Mouse (Mus musculus): ENCODE measurements around the gene Xpo6. TPM values are rescaled to one million over a fixed set of nuclear protein-coding genes. Genes with fewer than 3 reads are reported as not detected.

The Xpo6 gene
- polyA plus RNA-seq, 1 experiment from 2014 or later: 51.0 TPM

DNA sequence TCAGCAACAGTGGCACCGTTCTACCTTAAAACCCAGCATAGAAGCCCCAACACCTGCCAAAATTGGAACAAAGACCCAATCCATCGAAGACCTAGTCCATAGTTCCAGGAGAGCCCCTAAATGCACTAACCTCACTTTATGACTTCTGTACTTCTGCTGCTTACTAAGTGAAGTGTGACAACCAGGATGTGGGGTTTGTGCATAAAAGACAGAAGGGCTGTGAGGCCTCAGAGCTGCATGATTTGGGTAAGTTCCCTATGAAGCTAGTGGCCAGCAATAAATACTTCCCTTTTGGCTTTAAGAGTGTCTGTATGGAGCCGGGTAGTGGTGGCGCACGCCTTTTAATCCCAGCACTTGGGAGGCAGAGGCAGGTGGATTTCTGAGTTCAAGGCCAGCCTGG, 10.6 kb upstream of the Xpo6 start:
- H3K9ac ChIP-seq (ENCODE audit: low read depth, low read length): no peak overlapping the region
- no peaks in the 10 kb centered on the region for H3K9me3 ChIP-seq (replicated peaks; ENCODE audit: control insufficient read depth, low read length, poor library complexity, severe bottlenecking)
- H3K4me2 ChIP-seq (ENCODE audit: low read length): no peak overlapping the region
- H3K27me3 ChIP-seq (ENCODE audit: control insufficient read depth, insufficient read depth, low read depth, low read length): no peaks in the 10 kb centered on the region
- H3K4me3 ChIP-seq (ENCODE audit: low read depth, low read length): no peak overlapping the region
- H3K36me3 ChIP-seq (ENCODE audit: control insufficient read depth, insufficient read depth, low read length): no peaks in the 10 kb centered on the region
- no peaks in the 10 kb centered on the region for H3K4me1 ChIP-seq (ENCODE audit: control insufficient read depth, insufficient read depth, low read length)
- no peak overlapping the region for H3K27ac ChIP-seq (ENCODE audit: low read length)
- ATAC-seq: no peak
- 91% methylated on average over 5 of the region's 5 CpGs for WGBS

DNA sequence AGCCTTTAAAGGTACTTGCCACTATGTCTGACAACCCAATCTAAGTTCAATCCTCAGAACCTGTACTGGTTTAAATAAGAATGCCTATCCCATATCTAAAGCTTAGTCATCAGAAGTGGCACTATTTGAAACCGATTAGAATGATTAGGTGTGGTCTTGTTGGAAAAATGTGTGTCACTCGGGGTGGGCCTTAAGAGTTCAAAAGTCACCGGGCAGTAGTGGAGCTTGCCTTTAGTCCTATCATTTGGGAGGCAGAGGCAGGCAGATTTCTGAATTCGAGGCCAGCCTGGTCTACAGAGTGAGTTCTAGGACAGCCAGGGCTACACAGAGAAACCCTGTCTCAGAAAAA, 670 bp upstream of the Xpo6 start:
- Histone ChIP-seq H3K9ac (ENCODE audit: low read depth, low read length) (no peak overlapping the region; the same call in 1 of the 2 replicates), H3K4me2 (ENCODE audit: low read length) (peak overlapping the region; percentile 87), H3K27me3 (ENCODE audit: control insufficient read depth, insufficient read depth, low read depth, low read length) (no peaks in the 10 kb centered on the region), H3K9me3 (replicated peaks; ENCODE audit: control insufficient read depth, low read length, poor library complexity, severe bottlenecking) (no peaks in the 10 kb centered on the region), H3K36me3 (ENCODE audit: control insufficient read depth, insufficient read depth, low read length) (no peaks in the 10 kb centered on the region), H3K4me1 (ENCODE audit: control insufficient read depth, insufficient read depth, low read length) (peaks cover 25% of the 10 kb centered on the region), H3K27ac (ENCODE audit: low read length) (peak overlapping the region; percentile 89), H3K4me3 (ENCODE audit: low read depth, low read length) (peak overlapping the region; percentile 94)
- no peak for ATAC-seq
- 97% methylated on average over 4 of the region's 4 CpGs for WGBS

DNA sequence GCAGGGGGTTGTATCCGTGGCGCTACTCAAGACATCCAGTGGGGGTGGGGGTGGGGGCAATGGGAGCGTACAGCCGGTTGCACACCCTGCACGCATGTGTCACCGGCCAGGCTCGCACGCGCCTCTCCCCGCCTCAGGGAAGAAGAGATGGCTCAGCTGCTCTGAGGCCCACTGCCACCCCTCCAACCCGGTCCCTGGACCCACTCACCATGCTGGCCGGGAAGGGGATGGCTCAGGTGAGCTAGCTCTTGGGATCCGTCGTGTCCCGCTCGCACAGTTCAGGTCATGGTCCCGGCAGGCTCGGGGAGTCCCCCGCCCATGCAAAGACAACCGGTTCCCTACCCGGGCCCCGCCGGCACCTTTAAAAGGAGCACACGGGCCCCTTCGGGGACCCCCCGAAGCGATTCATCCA, 604 bp downstream of the Xpo6 start:
- 0% methylated on average over 25 of the region's 27 CpGs for WGBS
- peak overlapping the region; percentile 87 for H3K4me2 ChIP-seq (ENCODE audit: low read length)

DNA sequence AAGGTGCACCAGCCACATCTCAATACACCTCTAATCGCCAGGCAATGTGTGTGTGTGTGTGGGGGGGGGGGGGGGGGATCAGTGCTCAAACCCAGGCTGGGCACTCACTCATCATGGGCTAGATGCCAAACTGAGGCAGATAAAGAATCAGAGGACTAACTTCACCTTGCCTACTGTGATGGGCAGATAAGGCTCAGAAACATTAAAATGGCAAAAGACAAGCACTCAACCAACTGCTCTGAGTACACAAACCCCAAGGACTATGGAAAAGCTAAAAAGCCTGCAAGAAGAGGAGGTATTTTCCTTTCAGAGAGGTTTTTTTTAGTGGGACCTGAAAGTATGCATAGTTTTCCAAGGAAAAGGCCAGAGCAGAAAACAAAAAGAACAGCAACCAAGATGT, 1.4 kb downstream of the Xpo6 start:
- H3K9me3 ChIP-seq (replicated peaks; ENCODE audit: control insufficient read depth, low read length, poor library complexity, severe bottlenecking): no peaks in the 10 kb centered on the region
- H3K27me3 ChIP-seq (ENCODE audit: control insufficient read depth, insufficient read depth, low read depth, low read length): no peaks in the 10 kb centered on the region
- peaks cover 29% of the 10 kb centered on the region for H3K4me1 ChIP-seq (ENCODE audit: control insufficient read depth, insufficient read depth, low read length)
- WGBS: 0% methylated on average over 1 of the region's 1 CpGs
- H3K4me2 ChIP-seq (ENCODE audit: low read length): peak overlapping the region; percentile 87
- H3K36me3 ChIP-seq (ENCODE audit: control insufficient read depth, insufficient read depth, low read length): no peaks in the 10 kb centered on the region
- peak overlapping the region; percentile 94 for H3K4me3 ChIP-seq (ENCODE audit: low read depth, low read length)
- peak overlapping the region; percentile 98 for H3K9ac ChIP-seq (ENCODE audit: low read depth, low read length)
- no peak overlapping the region for H3K27ac ChIP-seq (ENCODE audit: low read length)
- no peak for ATAC-seq

More for the DNA sequence above, 604 bp downstream of the Xpo6 start:
- peak overlapping the region; percentile 98 for H3K9ac ChIP-seq (ENCODE audit: low read depth, low read length)
- no peaks in the 10 kb centered on the region for H3K27me3 ChIP-seq (ENCODE audit: control insufficient read depth, insufficient read depth, low read depth, low read length)
- H3K4me1 ChIP-seq (ENCODE audit: control insufficient read depth, insufficient read depth, low read length): peaks cover 29% of the 10 kb centered on the region
- no peaks in the 10 kb centered on the region for H3K36me3 ChIP-seq (ENCODE audit: control insufficient read depth, insufficient read depth, low read length)
- ATAC-seq: peak; percentile 78
- peak overlapping the region; percentile 89 for H3K27ac ChIP-seq (ENCODE audit: low read length)
- H3K9me3 ChIP-seq (replicated peaks; ENCODE audit: control insufficient read depth, low read length, poor library complexity, severe bottlenecking): no peaks in the 10 kb centered on the region
- peak overlapping the region; percentile 94 for H3K4me3 ChIP-seq (ENCODE audit: low read depth, low read length)

DNA sequence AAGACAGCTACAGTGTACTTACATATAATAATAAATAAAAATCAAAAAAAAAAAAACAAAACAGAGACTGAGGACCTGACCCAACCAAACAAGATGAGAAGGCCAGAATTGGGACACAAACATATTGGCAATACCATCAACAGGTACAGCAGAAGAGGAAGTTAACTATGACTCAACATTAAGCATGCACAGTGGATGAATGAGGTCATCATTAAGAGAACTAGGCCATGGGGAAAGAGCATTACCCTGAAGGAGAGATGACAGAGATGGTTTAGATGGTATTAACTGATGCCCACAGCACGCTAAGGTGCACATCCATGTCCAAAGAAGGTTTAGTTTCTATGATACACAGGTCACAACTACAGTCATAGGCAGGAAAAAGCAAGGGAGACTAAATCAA, 6.1 kb downstream of the Xpo6 start:
- no peak overlapping the region for H3K27ac ChIP-seq (ENCODE audit: low read length)
- no peak for ATAC-seq
- no peaks in the 10 kb centered on the region for H3K27me3 ChIP-seq (ENCODE audit: control insufficient read depth, insufficient read depth, low read depth, low read length)
- no peak overlapping the region for H3K9ac ChIP-seq (ENCODE audit: low read depth, low read length)
- H3K36me3 ChIP-seq (ENCODE audit: control insufficient read depth, insufficient read depth, low read length): no peaks in the 10 kb centered on the region
- WGBS: 97% methylated on average over 1 of the region's 1 CpGs
- no peaks in the 10 kb centered on the region for H3K9me3 ChIP-seq (replicated peaks; ENCODE audit: control insufficient read depth, low read length, poor library complexity, severe bottlenecking)
- no peak overlapping the region for H3K4me3 ChIP-seq (ENCODE audit: low read depth, low read length)
- peaks cover 29% of the 10 kb centered on the region for H3K4me1 ChIP-seq (ENCODE audit: control insufficient read depth, insufficient read depth, low read length)
- H3K4me2 ChIP-seq (ENCODE audit: low read length): no peak overlapping the region

DNA sequence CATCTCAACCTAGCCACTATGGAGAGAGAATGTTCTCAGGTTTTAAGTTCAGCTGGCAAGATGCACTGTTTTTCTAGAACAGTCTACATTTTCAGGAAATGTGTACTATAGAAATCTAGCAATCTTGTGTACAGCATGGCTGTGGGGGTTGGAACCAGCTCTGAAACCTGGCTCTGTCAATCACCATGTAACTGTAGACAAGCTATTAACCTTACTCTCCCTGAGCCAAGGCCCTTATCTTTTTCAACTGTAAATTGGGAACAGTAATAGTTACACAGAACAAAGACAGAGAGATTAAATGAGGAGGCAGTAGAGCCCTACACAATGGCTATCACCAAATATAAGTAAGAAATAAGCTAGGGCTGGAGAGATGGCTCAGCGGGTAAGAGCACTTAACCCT, 8.8 kb downstream of the Xpo6 start:
- 88% methylated on average over 1 of the region's 1 CpGs for WGBS
- ATAC-seq: no peak
- H3K36me3 ChIP-seq (ENCODE audit: control insufficient read depth, insufficient read depth, low read length): no peaks in the 10 kb centered on the region
- H3K4me3 ChIP-seq (ENCODE audit: low read depth, low read length): no peak overlapping the region
- H3K9me3 ChIP-seq (replicated peaks; ENCODE audit: control insufficient read depth, low read length, poor library complexity, severe bottlenecking): no peaks in the 10 kb centered on the region
- no peak overlapping the region for H3K9ac ChIP-seq (ENCODE audit: low read depth, low read length)
- H3K4me2 ChIP-seq (ENCODE audit: low read length): no peak overlapping the region
- no peaks in the 10 kb centered on the region for H3K27me3 ChIP-seq (ENCODE audit: control insufficient read depth, insufficient read depth, low read depth, low read length)
- no peak overlapping the region for H3K27ac ChIP-seq (ENCODE audit: low read length)
- peaks cover 9% of the 10 kb centered on the region; the same call in 1 of the 2 replicates for H3K4me1 ChIP-seq (ENCODE audit: control insufficient read depth, insufficient read depth, low read length)

DNA sequence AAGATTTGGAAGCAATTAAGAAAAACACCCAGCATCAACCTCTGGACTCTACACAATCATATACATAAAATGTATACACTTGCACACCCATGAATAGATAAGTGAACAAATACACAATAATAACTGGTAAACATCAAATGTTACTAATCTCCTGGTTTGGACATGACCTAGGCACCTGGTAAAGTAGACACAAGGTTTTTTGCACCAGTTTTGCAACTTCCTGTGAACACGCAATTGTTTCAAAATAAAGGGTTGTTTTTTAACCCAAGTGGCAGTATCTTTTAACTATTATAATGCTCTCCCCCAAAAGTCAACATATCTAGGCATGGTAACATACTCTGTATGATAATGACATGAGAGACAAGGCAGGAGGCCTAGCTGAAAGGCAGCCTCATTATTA, 10.8 kb downstream of the Xpo6 start:
- Histone ChIP-seq H3K4me3 (ENCODE audit: low read depth, low read length) (no peak overlapping the region), H3K4me2 (ENCODE audit: low read length) (no peak overlapping the region), H3K36me3 (ENCODE audit: control insufficient read depth, insufficient read depth, low read length) (no peaks in the 10 kb centered on the region), H3K27me3 (ENCODE audit: control insufficient read depth, insufficient read depth, low read depth, low read length) (no peaks in the 10 kb centered on the region), H3K9ac (ENCODE audit: low read depth, low read length) (no peak overlapping the region), H3K9me3 (replicated peaks; ENCODE audit: control insufficient read depth, low read length, poor library complexity, severe bottlenecking) (no peaks in the 10 kb centered on the region), H3K27ac (ENCODE audit: low read length) (no peak overlapping the region), H3K4me1 (ENCODE audit: control insufficient read depth, insufficient read depth, low read length) (no peaks in the 10 kb centered on the region; the same call in 1 of the 2 replicates)
- 88% methylated on average over 1 of the region's 1 CpGs for WGBS
- ATAC-seq: no peak

DNA sequence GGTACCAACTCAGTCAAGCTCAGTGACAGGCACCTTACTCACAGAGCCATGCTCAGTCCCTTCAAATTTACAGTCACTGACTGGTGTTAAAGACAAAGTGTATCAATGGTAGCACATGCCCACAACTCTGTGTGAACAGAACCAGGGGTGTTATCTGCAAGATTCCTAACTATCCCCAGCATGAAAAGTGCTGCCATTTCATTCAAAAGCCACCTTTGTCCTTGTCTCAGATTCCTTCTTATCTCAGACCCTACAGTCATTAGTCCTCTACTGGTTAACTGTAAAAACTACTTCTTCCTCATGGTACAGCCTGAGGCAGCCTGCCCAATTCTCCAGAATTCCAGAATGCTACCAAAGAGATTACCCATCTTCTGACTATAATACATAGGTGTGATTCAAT, 14.3 kb downstream of the Xpo6 start:
- no peak overlapping the region for H3K27ac ChIP-seq (ENCODE audit: low read length)
- ATAC-seq: no peak
- H3K9ac ChIP-seq (ENCODE audit: low read depth, low read length): no peak overlapping the region
- peaks cover 6% of the 10 kb centered on the region for H3K4me1 ChIP-seq (ENCODE audit: control insufficient read depth, insufficient read depth, low read length)
- H3K4me3 ChIP-seq (ENCODE audit: low read depth, low read length): no peak overlapping the region
- H3K4me2 ChIP-seq (ENCODE audit: low read length): no peak overlapping the region
- no peaks in the 10 kb centered on the region for H3K9me3 ChIP-seq (replicated peaks; ENCODE audit: control insufficient read depth, low read length, poor library complexity, severe bottlenecking)
- H3K36me3 ChIP-seq (ENCODE audit: control insufficient read depth, insufficient read depth, low read length): no peaks in the 10 kb centered on the region
- no peaks in the 10 kb centered on the region for H3K27me3 ChIP-seq (ENCODE audit: control insufficient read depth, insufficient read depth, low read depth, low read length)

DNA sequence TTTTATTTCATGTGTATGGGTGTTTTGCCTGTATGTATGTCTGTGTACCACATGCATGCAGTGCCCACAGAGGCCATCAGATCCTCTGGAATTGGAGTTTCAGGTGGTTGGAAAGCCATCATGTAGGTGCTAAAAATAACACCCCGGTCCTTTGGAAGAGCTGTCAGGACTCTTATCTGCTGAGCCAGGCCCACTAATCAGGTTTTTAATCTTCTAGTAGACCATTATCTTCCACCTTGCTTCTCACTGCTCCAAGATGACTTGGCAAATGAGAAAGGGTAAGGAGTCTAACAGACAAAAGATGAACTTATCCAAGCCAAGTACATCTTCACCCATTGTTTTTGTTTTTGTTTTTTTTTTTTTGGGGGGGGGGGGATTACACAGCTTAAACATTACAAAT, 16.7 kb downstream of the Xpo6 start:
- Histone ChIP-seq H3K9ac (ENCODE audit: low read depth, low read length) (no peak overlapping the region), H3K9me3 (replicated peaks; ENCODE audit: control insufficient read depth, low read length, poor library complexity, severe bottlenecking) (no peaks in the 10 kb centered on the region), H3K27ac (ENCODE audit: low read length) (no peak overlapping the region), H3K4me1 (ENCODE audit: control insufficient read depth, insufficient read depth, low read length) (peaks cover 13% of the 10 kb centered on the region), H3K27me3 (ENCODE audit: control insufficient read depth, insufficient read depth, low read depth, low read length) (no peaks in the 10 kb centered on the region), H3K36me3 (ENCODE audit: control insufficient read depth, insufficient read depth, low read length) (no peaks in the 10 kb centered on the region), H3K4me2 (ENCODE audit: low read length) (no peak overlapping the region), H3K4me3 (ENCODE audit: low read depth, low read length) (no peak overlapping the region)
- 73% methylated on average over 1 of the region's 1 CpGs for WGBS
- no peak for ATAC-seq

DNA sequence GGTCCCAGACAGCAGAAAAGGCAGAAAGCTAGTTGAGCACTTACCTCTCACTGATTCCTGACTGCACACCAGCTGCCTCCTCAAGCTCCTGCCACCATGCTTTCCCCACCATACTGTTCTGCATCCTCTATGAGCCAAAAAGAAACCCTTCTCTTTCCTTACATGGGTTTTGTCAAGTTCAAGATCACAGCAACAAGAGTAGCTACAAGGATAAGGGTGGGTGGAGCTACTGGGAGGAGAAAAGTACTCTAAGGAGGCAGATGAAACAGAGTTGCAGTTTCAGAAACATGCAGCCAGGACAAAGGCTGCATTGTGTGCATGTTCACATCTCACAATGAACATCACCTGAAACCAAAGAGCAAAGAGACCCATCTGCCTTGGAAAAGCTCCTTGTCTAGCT, 18.8 kb downstream of the Xpo6 start:
- no peak for ATAC-seq
- peaks cover 13% of the 10 kb centered on the region for H3K4me1 ChIP-seq (ENCODE audit: control insufficient read depth, insufficient read depth, low read length)

More for the DNA sequence above, 18.8 kb downstream of the Xpo6 start:
- Histone ChIP-seq H3K27ac (ENCODE audit: low read length) (no peak overlapping the region), H3K4me3 (ENCODE audit: low read depth, low read length) (no peak overlapping the region), H3K9ac (ENCODE audit: low read depth, low read length) (no peak overlapping the region), H3K4me2 (ENCODE audit: low read length) (no peak overlapping the region), H3K9me3 (replicated peaks; ENCODE audit: control insufficient read depth, low read length, poor library complexity, severe bottlenecking) (no peaks in the 10 kb centered on the region), H3K36me3 (ENCODE audit: control insufficient read depth, insufficient read depth, low read length) (no peaks in the 10 kb centered on the region), H3K27me3 (ENCODE audit: control insufficient read depth, insufficient read depth, low read depth, low read length) (no peaks in the 10 kb centered on the region)

All from midbrain, embryonic 16.5 days (tissue).